Mouse (Mus musculus) CD4-positive, CD25-positive, alpha-beta regulatory T cell, adult 2 months (primary cell): ENCODE results near the gene Map3k19.

Experiments used
- DNase-seq: peaks from one replicate; pipeline ENCODE4 v3.0.0-alpha.2; 2012; ENCODE audit warnings: low read depth, low spot score

Gene Map3k19

GRCm38 (mm10) chr1:127854486-127855222, at the start of gene Map3k19:
Gene Map3k19, minus strand, starts transcription at chr1:127855031.
- DNase-seq = no peak

DNA sequence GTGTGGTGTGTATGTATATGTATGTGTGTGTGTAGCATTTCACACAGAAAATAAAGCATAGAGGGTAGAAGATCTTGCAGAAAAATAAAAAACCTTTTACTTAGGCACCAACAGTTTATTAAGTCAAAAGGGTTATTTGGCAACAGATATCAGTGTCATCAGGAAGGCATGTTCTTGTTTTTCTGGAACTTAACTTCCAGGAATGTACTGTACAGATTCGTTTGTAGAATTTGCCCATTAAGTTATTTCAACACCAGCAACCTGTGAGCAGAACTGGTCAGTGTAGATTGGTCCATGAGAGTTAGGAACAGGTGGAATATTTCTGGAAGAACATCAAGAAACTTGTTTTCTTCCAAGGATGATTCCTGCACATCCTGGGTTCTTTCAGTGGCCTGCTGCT, 44.6 kb upstream of the Map3k19 start:
- no peak for DNase-seq

- no peak for DNase-seq
Measured at GRCm38 (mm10) chr1:127869276-127869675, 14.4 kb upstream of the Map3k19 start.

GRCm38 (mm10) chr1:127868300-127869261, 13.8 kb upstream of the Map3k19 start, which contains the start of gene Rab3gap1:
Gene Rab3gap1, plus strand, starts transcription at chr1:127868773.
- peak; percentile 94 for DNase-seq

DNA sequence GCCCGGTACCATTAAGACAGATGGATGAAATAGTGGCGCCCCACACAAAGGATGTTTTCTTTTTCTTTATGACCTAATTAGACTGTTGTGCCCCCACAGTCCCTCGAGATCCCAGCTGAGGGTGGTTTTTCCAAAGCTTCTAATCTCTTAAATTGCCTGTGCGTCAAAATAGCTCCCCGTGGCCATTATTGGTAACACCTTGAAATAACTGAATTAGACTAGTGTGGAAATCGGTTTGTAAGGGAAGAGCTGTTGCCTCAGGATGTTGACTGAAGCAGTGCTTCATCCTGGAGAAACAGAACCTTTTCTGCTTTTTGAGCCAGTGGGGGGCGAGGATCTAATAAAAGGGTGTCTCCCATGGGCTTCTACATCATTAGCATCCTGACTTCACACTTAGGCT, 9.0 kb upstream of the Map3k19 start:
- DNase-seq = no peak

DNA sequence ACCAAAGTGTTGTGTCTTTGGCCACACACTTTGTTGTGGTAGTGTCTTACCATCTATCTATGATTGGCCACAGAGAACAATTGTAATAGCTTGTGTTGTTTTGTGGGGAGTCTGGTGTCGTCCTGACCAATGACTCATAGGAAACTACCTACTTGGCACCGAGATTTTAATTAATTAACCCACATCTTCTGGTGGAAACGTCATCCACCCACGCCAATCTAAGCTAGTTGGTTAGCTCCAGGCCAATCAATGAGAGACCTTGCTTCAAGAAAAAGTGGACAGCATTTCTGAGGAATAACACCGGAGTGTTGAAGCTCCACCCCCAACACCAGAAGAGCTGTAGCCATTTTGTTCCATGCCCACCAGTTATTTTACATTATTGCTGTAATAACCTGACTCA, 7.1 kb upstream of the Map3k19 start:
- peak; percentile 43 for DNase-seq

GRCm38 (mm10) chr1:127860492-127860891, 5.7 kb upstream of the Map3k19 start:
- no peak for DNase-seq

DNA sequence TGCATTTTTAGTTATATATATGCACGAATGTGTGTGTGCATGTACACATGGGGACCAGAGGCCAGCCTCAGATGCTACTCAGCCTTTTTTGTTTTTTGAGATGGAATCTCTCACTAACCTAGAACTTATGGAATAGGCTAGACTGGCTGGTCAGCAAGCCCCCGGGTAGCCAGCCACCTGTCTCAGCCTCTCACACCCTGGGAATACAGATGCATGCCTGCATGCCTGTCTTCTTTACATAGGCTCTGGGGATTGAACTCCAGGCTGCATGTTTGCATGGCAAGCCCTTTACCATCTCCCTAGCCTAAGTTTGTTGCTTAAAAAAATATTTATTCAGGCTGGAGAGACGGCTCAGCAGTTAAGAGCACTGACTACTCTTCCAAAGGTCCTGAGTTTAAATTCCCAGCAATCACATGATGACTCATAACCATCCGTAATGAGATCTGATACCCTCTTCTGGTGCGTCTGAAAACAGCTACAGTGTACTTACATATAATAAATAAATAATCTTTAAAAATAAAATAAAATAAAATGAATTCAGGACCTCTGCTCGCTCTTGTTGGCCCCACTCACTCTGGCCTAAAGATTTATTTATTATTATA, 5.1 kb upstream of the Map3k19 start:
- no peak for DNase-seq

GRCm38 (mm10) chr1:127858945-127859648, 4.3 kb upstream of the Map3k19 start:
- peak; percentile 39 for DNase-seq

DNA sequence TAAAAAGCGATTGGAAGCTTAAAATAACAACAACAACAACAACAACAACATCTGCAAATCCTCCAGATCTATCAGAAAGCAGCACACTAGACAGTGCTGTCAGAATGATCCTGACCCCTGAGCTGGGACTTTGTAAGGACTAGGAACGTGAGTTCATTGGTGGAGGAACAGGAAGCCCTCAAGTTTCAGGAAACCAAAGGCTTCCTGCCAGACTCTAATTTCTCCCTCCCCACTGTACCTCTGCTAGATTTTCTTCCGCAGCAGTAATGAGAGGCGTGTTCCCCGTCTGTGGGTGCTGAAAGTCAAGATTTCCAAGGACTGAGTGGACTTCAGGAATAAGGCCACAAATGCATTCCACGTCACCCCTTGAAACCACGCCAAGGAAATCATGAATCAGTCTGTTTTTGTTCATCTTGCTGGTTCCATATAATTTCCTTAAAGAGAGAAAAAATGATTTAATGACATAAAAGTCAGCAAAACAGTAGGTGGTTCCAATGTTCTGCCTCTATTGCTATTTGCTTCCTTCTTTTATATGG, 4.7 kb downstream of the Map3k19 start:
- peak; percentile 20 for DNase-seq

DNA sequence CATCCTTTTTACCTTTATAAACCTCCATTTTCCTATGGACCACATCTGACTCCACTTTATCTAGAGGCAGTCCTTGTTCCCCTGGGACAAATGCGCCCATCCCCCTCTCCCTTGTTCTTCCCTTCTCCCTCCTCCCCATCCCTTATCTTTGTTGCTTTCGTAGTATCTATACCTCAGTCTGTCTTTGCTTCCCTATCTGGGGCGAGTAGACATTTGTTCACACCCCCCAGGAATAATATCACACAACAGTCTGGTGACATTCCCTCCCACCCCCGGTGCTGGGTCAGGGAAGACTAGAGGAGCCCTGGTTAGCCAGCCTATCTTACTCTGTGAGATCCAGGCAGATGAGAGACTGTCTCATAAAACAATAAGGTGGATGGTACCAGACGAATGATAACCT, 9.4 kb downstream of the Map3k19 start:
- no peak for DNase-seq

DNA sequence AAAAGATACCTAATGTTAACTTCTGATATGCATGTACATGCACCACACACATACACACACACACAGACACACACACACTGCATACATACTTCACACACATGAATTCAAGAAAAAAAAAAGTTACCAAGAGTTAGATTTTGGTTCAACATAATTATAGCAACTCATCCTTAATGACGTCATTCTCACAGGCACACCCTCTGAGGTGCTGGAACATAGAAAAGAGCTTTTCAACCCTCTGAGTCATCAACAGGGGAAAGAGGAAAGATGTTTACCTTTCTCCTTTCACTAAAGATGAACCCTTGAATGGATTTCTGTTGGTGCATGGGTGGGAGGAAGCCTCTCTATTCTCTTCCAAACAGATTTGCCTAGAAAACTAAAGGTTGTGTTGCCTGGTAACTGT, 16.2 kb downstream of the Map3k19 start:
- DNase-seq = no peak

DNA sequence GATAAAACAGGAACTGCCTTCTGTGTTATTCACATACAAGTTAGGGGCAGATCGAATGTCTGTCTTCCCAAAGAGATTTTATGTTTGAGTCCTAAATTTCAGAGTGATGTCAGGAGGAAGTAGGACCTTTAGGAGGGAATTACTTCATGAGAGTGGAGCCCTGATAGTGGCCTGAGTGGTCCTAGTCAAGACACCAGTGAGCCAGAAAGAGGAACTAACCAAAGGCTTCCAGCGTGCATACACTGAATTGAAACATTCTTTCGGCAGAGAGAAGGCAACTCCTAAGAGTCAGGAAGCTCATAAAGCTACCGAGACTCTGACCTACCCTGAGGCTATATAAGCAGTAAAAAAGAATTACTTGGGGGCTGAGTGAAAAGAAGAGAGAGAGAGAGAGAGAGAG, 18.2 kb downstream of the Map3k19 start:
- DNase-seq = no peak

DNA sequence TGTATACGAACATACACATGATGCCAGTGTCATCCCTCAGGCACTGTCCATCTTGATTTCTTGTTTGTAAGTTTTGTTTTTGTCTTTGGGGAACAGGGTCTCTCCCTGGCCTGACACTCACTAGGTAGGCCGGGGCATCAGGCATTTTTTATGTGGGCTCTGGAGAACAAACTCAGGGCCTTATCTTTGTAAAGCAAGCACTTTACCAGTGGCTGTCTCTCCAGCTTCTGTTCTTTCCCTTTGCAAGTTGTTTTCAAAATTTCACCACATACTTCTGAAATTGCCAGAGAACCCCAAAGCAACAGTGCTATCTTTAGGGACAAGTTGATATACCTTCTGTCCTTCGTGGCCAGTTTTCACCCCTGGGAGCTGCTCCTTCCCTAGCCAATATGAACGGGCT, 20.6 kb downstream of the Map3k19 start:
- no peak for DNase-seq

DNA sequence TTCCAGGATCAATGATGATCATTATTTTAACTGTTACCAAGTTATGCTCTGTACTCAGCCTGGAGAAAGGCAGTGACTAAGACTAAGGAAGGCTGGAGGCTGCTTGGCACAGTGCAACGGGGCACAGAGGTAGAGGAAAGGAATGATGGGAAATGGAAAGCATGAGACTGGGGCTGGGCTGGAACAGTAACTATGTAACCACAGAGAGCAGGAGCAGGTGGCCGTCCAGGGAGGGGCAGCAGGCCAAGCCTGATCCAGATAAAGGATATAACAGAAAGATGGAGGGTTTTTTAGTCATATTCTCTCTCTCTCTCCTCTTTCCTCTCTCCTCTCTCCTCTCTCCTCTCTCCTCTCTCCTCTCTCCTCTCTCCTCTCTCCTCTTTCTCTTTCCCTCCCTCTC, 21.1 kb downstream of the Map3k19 start:
- no peak for DNase-seq

- DNase-seq = peak; percentile 61
Measured at GRCm38 (mm10) chr1:127830215-127830921, 24.5 kb downstream of the Map3k19 start.

DNA sequence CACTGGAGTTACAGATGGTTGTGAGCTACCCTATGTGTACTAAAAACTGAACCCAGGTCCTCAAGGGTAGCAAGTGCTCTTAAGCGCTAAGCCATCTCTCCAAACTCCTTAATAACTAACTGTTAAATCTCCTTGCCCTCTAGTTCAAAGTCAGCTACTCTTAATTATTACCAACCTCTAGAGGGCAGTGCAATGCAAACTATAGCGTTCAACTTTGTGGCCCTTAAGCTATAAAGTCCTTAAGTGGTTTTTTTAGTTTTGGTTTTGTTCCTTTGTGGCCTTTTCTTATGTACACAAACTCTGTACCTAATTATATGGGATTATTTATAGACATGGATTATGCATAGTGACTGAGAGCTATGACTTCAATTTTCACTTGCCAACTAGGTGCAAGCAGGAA, 27.5 kb downstream of the Map3k19 start:
- DNase-seq = peak; percentile 82

- DNase-seq = no peak
Measured at GRCm38 (mm10) chr1:127816381-127816780, 38.5 kb downstream of the Map3k19 start.

DNA sequence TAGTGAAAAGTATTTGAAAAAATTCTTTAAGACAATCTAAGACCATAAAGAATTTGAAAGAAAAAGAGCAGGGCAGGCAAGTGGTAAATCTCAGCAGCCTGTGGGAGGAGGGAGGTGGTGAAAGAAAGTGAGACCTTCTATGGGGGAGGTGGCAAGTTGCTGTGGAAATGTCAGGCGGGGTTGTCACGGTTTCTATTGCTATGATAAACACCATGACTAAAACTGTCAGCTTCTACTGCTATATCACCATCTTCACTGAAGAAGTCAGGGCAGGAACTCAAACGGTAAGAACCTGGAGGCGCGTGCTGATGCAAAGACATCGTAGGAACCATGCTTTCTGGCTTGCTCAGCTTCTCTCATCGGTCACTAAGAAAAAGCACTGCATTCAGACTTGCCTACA, 41.9 kb downstream of the Map3k19 start:
- peak; percentile 45 for DNase-seq

- DNase-seq = no peak
Measured at GRCm38 (mm10) chr1:127808671-127809070, 46.2 kb downstream of the Map3k19 start.

GRCm38 (mm10) chr1:127802916-127803315, 51.9 kb downstream of the Map3k19 start:
- no peak for DNase-seq
